Mouse (Mus musculus): ENCODE measurements around the gene Chrne.

Chrne gene

GRCm38 (mm10) chr11:70623053-70623742 lies 4.2 kb upstream of the Chrne start:
- no peak for DNase-seq

GRCm38 (mm10) chr11:70621972-70622814 lies 3.2 kb upstream of the Chrne start:
- no peak for DNase-seq

GRCm38 (mm10) chr11:70615516-70616093 lies 3.4 kb downstream of the Chrne start, which contains the start of gene 4930544D05Rik:
Gene 4930544D05Rik, plus strand, starts transcription at chr11:70615848.
- DNase-seq, result peak; percentile 30 to 49

GRCm38 (mm10) chr11:70615074-70615473 lies 3.9 kb downstream of the Chrne start:
- peak; percentile 42 to 46 for DNase-seq

- no peak for DNase-seq
Observed at GRCm38 (mm10) chr11:70612505-70612904, 6.5 kb downstream of the Chrne start.

- no peak for DNase-seq
Observed at GRCm38 (mm10) chr11:70610752-70611151, 8.3 kb downstream of the Chrne start.

- peak in 1 of 2 experiments; percentile 61 for DNase-seq
Observed at GRCm38 (mm10) chr11:70608381-70609066, 10.5 kb downstream of the Chrne start.

- no peak for DNase-seq
Observed at GRCm38 (mm10) chr11:70607611-70608010, 11.4 kb downstream of the Chrne start.

GRCm38 (mm10) chr11:70606717-70607116 lies 12.3 kb downstream of the Chrne start:
- DNase-seq, result no peak

GRCm38 (mm10) chr11:70605024-70605566 lies 13.9 kb downstream of the Chrne start:
- DNase-seq, result peak; percentile 87 to 89

- DNase-seq, result no peak
Observed at GRCm38 (mm10) chr11:70598451-70598953, 20.5 kb downstream of the Chrne start.

- no peak for DNase-seq
Observed at GRCm38 (mm10) chr11:70597301-70597700, 21.7 kb downstream of the Chrne start.

- DNase-seq, result no peak
Observed at GRCm38 (mm10) chr11:70596094-70596493, 22.9 kb downstream of the Chrne start.

- no peak for DNase-seq
Observed at GRCm38 (mm10) chr11:70595638-70596037, 23.4 kb downstream of the Chrne start.

GRCm38 (mm10) chr11:70594253-70594989 lies 24.6 kb downstream of the Chrne start:
- no peak for DNase-seq

- peak; percentile 67 to 76 for DNase-seq
Observed at GRCm38 (mm10) chr11:70591733-70592132, 27.3 kb downstream of the Chrne start.

- no peak for DNase-seq
Observed at GRCm38 (mm10) chr11:70586954-70587353, 32.1 kb downstream of the Chrne start.

GRCm38 (mm10) chr11:70586261-70586660 lies 32.8 kb downstream of the Chrne start:
- no peak for DNase-seq

- peak; percentile 36 to 38 for DNase-seq
Observed at GRCm38 (mm10) chr11:70585457-70585856, 33.6 kb downstream of the Chrne start.

GRCm38 (mm10) chr11:70583775-70584174 lies 35.2 kb downstream of the Chrne start:
- no peak for DNase-seq

GRCm38 (mm10) chr11:70583022-70583714 lies 35.8 kb downstream of the Chrne start:
- no peak for DNase-seq
